25 mouse cellular contexts compared by ENCODE assay signal in the genomic region with DNA sequence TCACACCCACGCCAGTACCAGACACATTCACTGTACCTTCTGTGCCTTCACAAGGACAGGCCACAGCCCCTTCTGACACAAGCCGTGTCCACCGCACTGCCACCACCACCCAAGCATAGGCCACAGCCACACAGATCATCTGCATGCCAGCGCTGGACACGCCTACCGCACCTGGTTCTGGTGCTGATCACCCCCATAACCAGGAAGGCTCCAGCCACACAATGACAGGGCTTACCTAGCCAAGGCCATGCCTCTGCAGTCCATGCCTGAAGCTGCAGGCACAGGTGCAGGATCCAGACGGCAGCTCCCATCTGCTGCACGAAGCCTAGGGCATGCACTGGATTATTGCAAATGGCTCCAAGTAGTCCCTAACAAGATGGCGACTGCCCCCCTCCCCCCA. TPM values are rescaled to one million over a fixed set of nuclear protein-coding genes. Genes with fewer than 3 reads are reported as not detected.
DNase-seq lines count a peak whose midpoint lies in the region; ATAC-seq and TF ChIP-seq lines count a peak whose summit lies in the region.
"Had no signal": no experiment of that assay in that cellular context is flagged by ENCODE, and none has a peak within 500 bp of the region (broad histone marks: within the 10 kb centered on the region; RNA-seq: fewer than 3 reads in every experiment).

No protein-coding gene starts in this region.

- H3K4me1 ChIP-seq in midbrain, embryonic 13.5 days (replicated peaks) = peaks cover 14% of the 10 kb centered on the region
- peaks cover 4% of the 10 kb centered on the region; the same call in 1 of the 2 replicates for H3K4me1 ChIP-seq in midbrain, embryonic 11.5 days (ENCODE audit: control insufficient read depth, insufficient read depth, low read length)
- H3K4me1 ChIP-seq in forebrain, postnatal 0 days (ENCODE audit: insufficient read depth) = no peaks in the 10 kb centered on the region
- H3K4me1 ChIP-seq in neural tube, embryonic 15.5 days = peaks cover 3% of the 10 kb centered on the region; the same call in 1 of the 2 replicates

- no peaks in the 10 kb centered on the region for H3K9me3 ChIP-seq in midbrain, embryonic 13.5 days
- no peaks in the 10 kb centered on the region for H3K9me3 ChIP-seq in midbrain, embryonic 11.5 days (ENCODE audit: control insufficient read depth, low read length)
- H3K9me3 ChIP-seq in forebrain, postnatal 0 days (ENCODE audit: low read length) = no peaks in the 10 kb centered on the region
- no peaks in the 10 kb centered on the region for H3K9me3 ChIP-seq in neural tube, embryonic 15.5 days (replicated peaks)
- H3K9me3 ChIP-seq: limb, embryonic 12.5 days had no signal

- H3K27me3 ChIP-seq in midbrain, embryonic 13.5 days = no peaks in the 10 kb centered on the region
- H3K27me3 ChIP-seq in midbrain, embryonic 11.5 days (ENCODE audit: control insufficient read depth, insufficient read depth, low read length) = no peaks in the 10 kb centered on the region
- H3K27me3 ChIP-seq in forebrain, postnatal 0 days (ENCODE audit: insufficient read depth, low read length) = no peaks in the 10 kb centered on the region
- H3K27me3 ChIP-seq in neural tube, embryonic 15.5 days (replicated peaks) = no peaks in the 10 kb centered on the region

- no peak overlapping the region for H3K9ac ChIP-seq in midbrain, embryonic 13.5 days (replicated peaks)
- H3K9ac ChIP-seq in midbrain, embryonic 11.5 days (ENCODE audit: low read length) = no peak overlapping the region
- no peak overlapping the region for H3K9ac ChIP-seq in forebrain, postnatal 0 days
- no peak overlapping the region for H3K9ac ChIP-seq in neural tube, embryonic 15.5 days (replicated peaks)
- H3K9ac ChIP-seq: limb, embryonic 12.5 days; liver, postnatal 0 days had no signal

- TF ChIP-seq CTCF in forebrain, postnatal 0 days (IDR thresholded peaks at IDR 0.05; ENCODE audit: low read depth) = no peak

- DNase-seq in midbrain, embryonic 11.5 days (ENCODE audit: low spot score, missing footprints) = no peak
- peak; percentile 63 for DNase-seq in R1 (ENCODE audit: low read depth, low spot score)
- DNase-seq in forebrain, postnatal 0 days = no peak
- no peak for DNase-seq in embryo, embryonic 10 days (ENCODE audit: low spot score)
- no peak for DNase-seq in retina, postnatal 1 day
- DNase-seq in cerebellum, postnatal 4 days (ENCODE audit: low spot score in 2 of 2) = no peak
- DNase-seq: adrenal gland, postnatal 36 days; B cell, adult 2 months; cerebellum, adult 9-10 months; gastrocnemius, postnatal 36 days; heart, adult 2 months; kidney, adult 11 months; kidney, postnatal 25 days; layer of hippocampus, postnatal 36 days; liver, postnatal 0 days; right cerebral cortex, postnatal 25 days; spleen, adult 18-20 months had no signal

- peak overlapping the region; percentile 30; the same call in 1 of the 2 replicates for H3K27ac ChIP-seq in midbrain, embryonic 13.5 days
- H3K27ac ChIP-seq in midbrain, embryonic 11.5 days (ENCODE audit: low read depth, low read length) = no peak overlapping the region
- peak overlapping the region; percentile 69; the same call in 1 of the 2 replicates for H3K27ac ChIP-seq in forebrain, postnatal 0 days (ENCODE audit: low read depth, low read length)
- H3K27ac ChIP-seq in neural tube, embryonic 15.5 days (replicated peaks) = 0 out of 2 replicates have a peak overlapping the region, but pooled peaks have one; percentile 13
- H3K27ac ChIP-seq: heart, adult 2 months; layer of hippocampus, adult 2 months; limb, embryonic 12.5 days had no signal

- WGBS in midbrain, embryonic 13.5 days = 89% methylated on average over 9 of the region's 9 CpGs
- WGBS in midbrain, embryonic 11.5 days = 92% methylated on average over 9 of the region's 9 CpGs
- WGBS in forebrain, postnatal 0 days = 90% methylated on average over 9 of the region's 9 CpGs
- WGBS in neural tube, embryonic 15.5 days = 80% methylated on average over 9 of the region's 9 CpGs

- H3K36me3 ChIP-seq in midbrain, embryonic 13.5 days = peaks cover 61% of the 10 kb centered on the region
- 0 out of 2 replicates have a peak, but pooled peaks cover 5% of the 10 kb centered on the region for H3K36me3 ChIP-seq in midbrain, embryonic 11.5 days (ENCODE audit: control insufficient read depth, insufficient read depth, low read length)
- peaks cover 66% of the 10 kb centered on the region for H3K36me3 ChIP-seq in forebrain, postnatal 0 days (ENCODE audit: insufficient read depth)
- H3K36me3 ChIP-seq in neural tube, embryonic 15.5 days = peaks cover 43% of the 10 kb centered on the region
- H3K36me3 ChIP-seq: limb, embryonic 12.5 days had no signal

- H3K4me3 ChIP-seq in midbrain, embryonic 13.5 days (replicated peaks) = no peak overlapping the region
- no peak overlapping the region for H3K4me3 ChIP-seq in midbrain, embryonic 11.5 days (ENCODE audit: low read depth, low read length)
- H3K4me3 ChIP-seq in forebrain, postnatal 0 days (ENCODE audit: low read depth, low read length) = no peak overlapping the region
- no peak overlapping the region for H3K4me3 ChIP-seq in neural tube, embryonic 15.5 days (replicated peaks)
- H3K4me3 ChIP-seq: heart, adult 2 months; layer of hippocampus, adult 2 months; limb, embryonic 12.5 days had no signal

- H3K4me2 ChIP-seq in midbrain, embryonic 13.5 days (replicated peaks) = no peak overlapping the region
- no peak overlapping the region for H3K4me2 ChIP-seq in midbrain, embryonic 11.5 days
- H3K4me2 ChIP-seq in forebrain, postnatal 0 days (ENCODE audit: low read depth) = no peak overlapping the region
- no peak overlapping the region for H3K4me2 ChIP-seq in neural tube, embryonic 15.5 days
- H3K4me2 ChIP-seq: limb, embryonic 12.5 days; liver, embryonic 11.5 days had no signal

- ATAC-seq in midbrain, embryonic 13.5 days = peak; percentile 25; the same call in 1 of the 2 replicates
- no peak for ATAC-seq in midbrain, embryonic 11.5 days (ENCODE audit: low FRiP score)
- no peak for ATAC-seq in forebrain, postnatal 0 days
- no peak for ATAC-seq in neural tube, embryonic 15.5 days (ENCODE audit: low FRiP score)
- ATAC-seq: liver, postnatal 0 days; lung, postnatal 0 days had no signal

RNA-seq across cellular contexts. Expression of gene Mgat5b, which starts 54.8 kb away (rescaled TPM):
- polyA plus RNA-seq in midbrain, embryonic 13.5 days (2015; fragmentation: Nextera tagmentation; extraction: Ambion mirVana) = 16.8 and 21.8 TPM in 2 replicates
- 5.1 and 6.5 TPM in 2 replicates for polyA plus RNA-seq in midbrain, embryonic 11.5 days (2014; fragmentation: Nextera tagmentation; extraction: Ambion mirVana)
- total RNA-seq in forebrain, postnatal 0 days (2014; rRNA removed) = 88.5 and 95.4 TPM in 2 replicates
- 27.0 and 31.0 TPM in 2 replicates for polyA plus RNA-seq in forebrain, postnatal 0 days (2015; fragmentation: Nextera tagmentation; extraction: Ambion mirVana)
- polyA plus RNA-seq in neural tube, embryonic 15.5 days (2015; fragmentation: Nextera tagmentation; extraction: Ambion mirVana) = 20.1 and 25.0 TPM in 2 replicates
- total RNA-seq: CH12.LX; gastrocnemius, postnatal 36 days; megakaryocyte progenitor cell, adult 5-6 weeks had no signal
- polyA plus RNA-seq: liver, postnatal 0 days; lung, postnatal 0 days had no signal
